Mouse (Mus musculus) bone marrow, adult 2 months (tissue): ENCODE measurements around the gene Rhbdf2.

ENCODE experiments used
- CTCF ChIP-seq: fragments of 200-500 bp; IDR thresholded peaks from 2 replicates; pipeline ENCODE4 v1.5.1; 2011; ENCODE audit warnings: low read length, control low read depth; ENCODE audit not compliant: control insufficient read depth, insufficient read depth
- POLR2A ChIP-seq: fragments of 200-500 bp; IDR thresholded peaks from 2 replicates; pipeline ENCODE4 v1.6.1; 2011; ENCODE audit warnings: low read depth, mild to moderate bottlenecking, control low read depth, low read length, borderline replicate concordance; ENCODE audit not compliant: control insufficient read depth

GRCm38 (mm10) chr11:116661291-116661947 lies 34.6 kb upstream of the Rhbdf2 start:
- TF ChIP-seq CTCF, result no peak
- TF ChIP-seq POLR2A, result no peak
